Mouse (Mus musculus) heart, postnatal 36 days (tissue): ENCODE measurements at regions not wholly inside any gene's neighbourhood (a gene's known extent, or its start where the extent isn't known, plus 50 kb on each side); places are given as distances from the start of the nearest gene placed in this dataset.
"Not testable (repeated sequence)": the region's sequence is repeated elsewhere in the genome, so short reads cannot be mapped to it uniquely, and the experiment has no call there.

Source experiments
- DNase-seq, 2 experiments: peaks; one replicate each; pipeline ENCODE4 v3.0.0; 2021 to 2022
- intact Hi-C: fragments of 180-260 bp; cut with DNase I; formaldehyde crosslinking; loops from one replicate; pipeline ENCODE4 v1.15.1; 2025

- DNase-seq, intact Hi-C loops: not testable (repeated sequence)
Measured at GRCm38 (mm10) chr12:113701841-113702240, 158.1 kb downstream of the Adam6a start.

- peak in 1 of 2 experiments; percentile 29 for DNase-seq
- intact Hi-C loops = not testable (repeated sequence)
Measured at GRCm38 (mm10) chr12:113716406-113716805, 172.7 kb downstream of the Adam6a start.

- intact Hi-C loops = no loop called here
- DNase-seq = no peak
Measured at GRCm38 (mm10) chr12:113735847-113736246, 192.1 kb downstream of the Adam6a start.

- intact Hi-C loops = no loop called here
- DNase-seq = no peak
Measured at GRCm38 (mm10) chr12:113746277-113746676, 202.6 kb downstream of the Adam6a start.

- no peak for DNase-seq
- intact Hi-C loops = no loop called here
Measured at GRCm38 (mm10) chr12:113747987-113748386, 204.3 kb downstream of the Adam6a start.

GRCm38 (mm10) chr12:113769587-113769986, 225.9 kb downstream of the Adam6a start:
- no peak for DNase-seq
- intact Hi-C loops = no loop called here

GRCm38 (mm10) chr12:113795876-113796275, 252.2 kb downstream of the Adam6a start:
- intact Hi-C loops, DNase-seq: not testable (repeated sequence)

GRCm38 (mm10) chr12:113826377-113826776, 282.7 kb downstream of the Adam6a start:
- intact Hi-C loops = no loop called here
- DNase-seq = no peak

- intact Hi-C loops = no loop called here
- peak; percentile 2 to 15 for DNase-seq
Measured at GRCm38 (mm10) chr12:113858893-113859292, 315.2 kb downstream of the Adam6a start.

GRCm38 (mm10) chr12:113878826-113879225, 335.1 kb downstream of the Adam6a start:
- DNase-seq = no peak
- intact Hi-C loops = no loop called here

- DNase-seq = no peak
- intact Hi-C loops = no loop called here
Measured at GRCm38 (mm10) chr12:113896152-113896551, 352.4 kb downstream of the Adam6a start.

- DNase-seq = no peak
- intact Hi-C loops = no loop called here
Measured at GRCm38 (mm10) chr12:113906459-113906858, 362.8 kb downstream of the Adam6a start.

- no peak for DNase-seq
- intact Hi-C loops = no loop called here
Measured at GRCm38 (mm10) chr12:113907751-113908150, 364.0 kb downstream of the Adam6a start.

- DNase-seq = no peak
- intact Hi-C loops = loop anchor here (5.0 kb wide), 1 partner anchor 221 kb away; no protein-coding TSS in a partner anchor
Measured at GRCm38 (mm10) chr12:113911770-113912169, 368.1 kb downstream of the Adam6a start.

GRCm38 (mm10) chr12:113940721-113941120, 397.0 kb downstream of the Adam6a start:
- no peak for DNase-seq
- intact Hi-C loops = loop anchor here (1.0 kb wide), 1 partner anchor 58 kb away; no protein-coding TSS in a partner anchor

- intact Hi-C loops, DNase-seq: not testable (repeated sequence)
Measured at GRCm38 (mm10) chr12:113943661-113944327, 400.1 kb downstream of the Adam6a start.

- not testable (repeated sequence) for DNase-seq
- intact Hi-C loops = loop anchor here (1.0 kb wide), 1 partner anchor 66 kb away; no protein-coding TSS in a partner anchor
Measured at GRCm38 (mm10) chr12:113945786-113946185, 402.1 kb downstream of the Adam6a start.

GRCm38 (mm10) chr12:113948017-113948416, 404.3 kb downstream of the Adam6a start:
- intact Hi-C loops, DNase-seq: not testable (repeated sequence)

GRCm38 (mm10) chr12:113974271-113974670, 430.6 kb downstream of the Adam6a start:
- DNase-seq = no peak
- intact Hi-C loops = loop anchor here (1.0 kb wide), 1 partner anchor 65 kb away; no protein-coding TSS in a partner anchor

- DNase-seq = peak; percentile 39 to 69
Measured at GRCm38 (mm10) chr12:113981613-113982012, 437.9 kb downstream of the Adam6a start.

GRCm38 (mm10) chr12:113987233-113987990, 443.7 kb downstream of the Adam6a start:
- DNase-seq = no peak
- intact Hi-C loops = no loop called here

More at GRCm38 (mm10) chr12:113981613-113982012, 437.9 kb downstream of the Adam6a start:
- intact Hi-C loops = loop anchor here (1.0 kb wide), 1 partner anchor 65 kb away; no protein-coding TSS in a partner anchor
